Mouse (Mus musculus) cerebellum, postnatal 4 days (tissue): ENCODE data around the gene Atf7.
"Not testable (repeated sequence)": the region's sequence is repeated elsewhere in the genome, so short reads cannot be mapped to it uniquely, and the experiment has no call there.

Experiments
- DNase-seq, 2 experiments: peaks; one replicate each; pipeline ENCODE4 v3.0.0; 2022; ENCODE audit warnings: low spot score in 2 of 2, mixed read lengths in 1 of 2

The Atf7 gene

GRCm38 (mm10) chr15:102619486-102619885, 5.8 kb downstream of the Atf7 start:
- DNase-seq: no peak

DNA sequence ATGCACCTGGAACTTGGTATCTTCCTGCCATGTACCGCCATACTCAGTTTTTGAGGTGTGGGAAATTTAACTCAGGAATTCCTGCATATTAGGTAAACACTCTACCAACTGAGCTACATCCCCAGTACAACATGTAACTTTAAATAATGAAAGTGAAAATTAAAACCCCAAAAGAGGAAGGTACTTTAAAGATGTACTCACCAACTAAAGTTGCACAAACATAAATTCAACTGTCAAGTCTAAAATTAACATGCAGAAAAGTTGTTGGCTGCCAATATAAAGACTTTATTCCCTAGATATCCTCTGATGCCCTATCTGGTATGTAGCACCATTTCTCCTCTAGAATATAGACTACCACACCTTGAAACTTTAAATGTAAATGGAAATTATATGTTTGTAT, 7.6 kb downstream of the Atf7 start:
- DNase-seq: no peak

DNA sequence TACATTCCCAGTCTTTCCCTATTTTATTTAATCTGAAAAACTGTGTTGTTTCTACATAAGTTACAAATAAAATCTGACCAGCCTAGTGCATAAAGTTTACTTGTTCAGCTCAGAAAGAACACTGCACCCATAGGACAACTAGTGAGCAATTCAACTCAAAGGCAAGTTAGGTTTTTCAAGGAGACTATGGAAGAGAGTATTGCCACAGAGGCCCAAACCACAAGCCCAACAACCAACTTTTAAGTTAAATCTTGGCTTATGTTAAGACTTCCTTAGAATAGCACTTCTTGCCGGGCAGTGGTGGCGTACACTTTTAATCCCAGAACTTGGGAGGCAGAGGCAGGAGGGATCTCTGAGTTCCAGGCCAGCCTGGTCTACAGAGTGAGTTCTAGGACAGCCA, 9.1 kb downstream of the Atf7 start:
- DNase-seq: no peak

- no peak for DNase-seq
Measured at GRCm38 (mm10) chr15:102614224-102614623, 11.0 kb downstream of the Atf7 start.

GRCm38 (mm10) chr15:102612966-102613365, 12.3 kb downstream of the Atf7 start:
- no peak for DNase-seq

DNA sequence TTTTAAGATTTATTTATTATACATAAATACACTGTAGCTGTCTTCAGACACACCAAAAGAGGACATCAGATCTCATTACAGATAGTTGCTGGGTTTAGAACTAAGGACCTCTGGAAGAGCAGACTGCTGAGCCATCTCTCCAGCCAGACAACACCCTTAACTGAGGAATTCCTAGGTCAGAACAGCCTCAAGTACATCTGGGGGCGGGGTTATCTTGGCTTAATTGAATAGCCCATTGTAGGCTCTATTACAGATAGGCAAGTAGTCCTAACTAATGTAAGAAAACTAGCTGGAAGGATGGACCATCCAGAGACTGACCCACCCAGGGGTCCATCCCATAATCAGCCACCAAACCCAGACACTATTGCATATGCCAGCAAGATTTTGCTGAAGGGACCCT, 16.7 kb downstream of the Atf7 start:
- DNase-seq: not testable (repeated sequence)

DNA sequence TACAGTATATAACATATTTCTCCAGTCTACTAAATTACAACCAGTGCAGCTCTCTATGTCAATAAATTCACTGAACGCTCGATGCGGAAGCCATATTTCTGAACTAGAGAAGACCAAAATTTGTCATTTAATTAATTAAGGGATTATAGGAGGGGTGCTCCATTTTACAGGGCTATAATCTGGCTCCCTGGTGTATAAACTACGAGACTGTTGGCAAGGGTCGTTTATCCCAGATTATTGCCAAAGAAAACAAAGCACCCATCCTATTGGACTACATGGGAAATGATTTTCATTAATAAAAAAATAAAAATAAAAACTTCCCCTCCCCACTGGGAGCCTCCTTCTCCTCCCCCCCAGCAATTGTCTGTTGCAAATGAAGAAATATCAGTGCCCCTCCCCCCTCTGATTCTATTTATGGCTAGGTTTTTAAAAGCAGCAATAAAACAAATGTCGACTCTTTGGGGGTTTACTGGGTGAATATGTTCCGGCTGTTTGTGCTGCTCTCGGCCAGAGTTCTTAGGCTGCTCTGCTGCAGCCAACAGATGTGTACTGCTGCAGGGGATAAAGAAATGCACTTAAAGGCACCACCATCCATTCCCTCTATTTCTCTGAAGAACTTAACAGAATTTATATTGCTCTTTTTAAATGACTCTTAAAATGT, 31.1 kb downstream of the Atf7 start:
- no peak for DNase-seq

- DNase-seq: no peak
Measured at GRCm38 (mm10) chr15:102592674-102593073, 32.6 kb downstream of the Atf7 start.

- DNase-seq: no peak
Measured at GRCm38 (mm10) chr15:102590567-102590966, 34.7 kb downstream of the Atf7 start.

DNA sequence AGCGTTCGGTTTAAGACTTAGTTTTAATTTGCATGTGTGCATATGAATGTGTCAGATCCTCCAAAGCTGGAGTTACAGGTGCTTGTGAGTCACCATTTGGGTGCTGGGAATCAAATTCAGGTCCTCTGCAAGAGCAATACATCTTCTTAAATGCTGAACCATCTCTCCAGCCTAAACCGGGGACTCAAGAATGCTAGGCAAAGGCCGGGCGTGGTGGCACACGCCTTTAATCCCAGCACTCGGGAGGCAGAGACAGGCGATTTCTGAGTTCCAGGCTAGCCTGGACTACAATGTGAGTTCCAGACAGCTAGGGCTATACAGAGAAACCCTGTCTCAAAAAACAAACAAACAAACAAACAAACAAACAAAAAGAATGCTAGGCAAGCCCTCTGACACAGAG, 35.4 kb downstream of the Atf7 start:
- DNase-seq: no peak

DNA sequence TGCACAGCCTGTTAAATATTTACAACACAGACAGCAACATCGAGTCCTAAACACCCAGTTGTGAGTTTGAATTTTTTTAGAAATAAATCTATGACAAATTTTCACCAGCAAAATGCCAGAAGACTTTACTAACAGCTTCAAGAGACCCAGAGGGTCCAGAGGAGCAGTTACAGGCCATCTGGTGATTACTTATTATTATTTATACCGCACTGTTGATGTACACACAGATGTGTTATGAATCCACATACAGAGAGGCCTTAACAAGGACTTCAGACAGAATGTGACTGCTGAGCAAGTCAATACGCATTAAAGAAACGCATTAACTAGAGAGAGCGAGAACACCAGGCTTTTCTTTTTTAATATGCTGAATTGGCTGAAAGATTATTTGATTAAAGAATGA, 39.8 kb downstream of the Atf7 start:
- no peak for DNase-seq

DNA sequence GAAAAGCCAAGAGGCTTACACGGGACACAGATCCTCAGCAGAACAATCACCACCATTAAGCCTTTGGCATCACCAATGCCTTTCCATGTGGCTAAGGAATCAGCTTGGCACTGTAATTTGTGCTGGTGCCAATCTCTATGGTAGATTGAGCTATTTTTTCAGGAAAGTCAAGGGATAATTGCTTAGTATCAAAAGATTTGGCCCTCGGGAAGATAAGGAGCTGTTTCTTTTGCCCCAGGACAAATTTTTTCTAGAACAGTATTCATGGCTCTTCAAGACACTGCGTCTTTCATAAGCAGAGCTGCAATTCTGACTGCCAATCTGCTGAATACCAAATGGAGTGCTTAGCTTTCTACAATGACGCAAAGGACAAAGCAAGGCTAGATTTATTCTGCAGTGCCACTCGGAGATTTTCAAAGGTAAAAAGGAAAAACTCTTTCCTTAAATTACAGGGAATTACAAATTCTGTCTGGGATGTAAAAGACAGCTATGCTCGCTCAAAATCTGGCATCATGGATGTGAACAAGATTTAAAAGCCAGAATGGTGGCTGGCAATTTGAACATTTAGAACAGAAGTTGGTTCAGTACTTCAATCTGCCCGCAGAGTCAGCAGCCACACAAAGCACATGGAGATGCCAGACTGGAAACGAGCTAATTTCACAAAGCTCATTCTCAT, 41.4 kb downstream of the Atf7 start:
- DNase-seq: peak in 1 of 2 experiments; percentile 23

GRCm38 (mm10) chr15:102581205-102581604, 44.1 kb downstream of the Atf7 start:
- DNase-seq: no peak

GRCm38 (mm10) chr15:102578351-102578750, 46.9 kb downstream of the Atf7 start:
- DNase-seq: no peak

GRCm38 (mm10) chr15:102576972-102577371, 48.3 kb downstream of the Atf7 start:
- DNase-seq: no peak

GRCm38 (mm10) chr15:102572081-102572480, 53.2 kb downstream of the Atf7 start:
- no peak for DNase-seq

- DNase-seq: no peak
Measured at GRCm38 (mm10) chr15:102567849-102568248, 57.4 kb downstream of the Atf7 start.

DNA sequence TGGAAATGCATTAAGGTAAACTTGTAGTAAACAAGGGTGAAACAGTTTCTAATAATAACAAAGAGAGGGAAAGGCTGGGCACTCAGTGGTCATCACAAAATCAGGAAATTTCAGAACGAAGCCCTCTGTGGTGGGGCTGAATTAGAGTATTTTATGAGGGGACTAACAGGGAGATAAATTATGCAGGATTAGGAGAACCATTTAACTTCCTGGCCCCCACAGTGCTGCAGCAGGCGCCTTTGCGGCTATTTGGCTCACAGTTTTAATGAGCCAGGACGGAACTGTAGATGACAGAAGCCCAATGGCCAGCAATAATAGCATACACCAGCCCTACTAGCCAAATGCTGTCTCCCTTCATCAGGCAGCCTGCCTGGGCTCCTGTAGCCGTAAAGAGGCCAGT, 61.6 kb downstream of the Atf7 start:
- no peak for DNase-seq

GRCm38 (mm10) chr15:102563061-102563460, 62.2 kb downstream of the Atf7 start:
- no peak for DNase-seq

- no peak for DNase-seq
Measured at GRCm38 (mm10) chr15:102562491-102562890, 62.8 kb downstream of the Atf7 start.

DNA sequence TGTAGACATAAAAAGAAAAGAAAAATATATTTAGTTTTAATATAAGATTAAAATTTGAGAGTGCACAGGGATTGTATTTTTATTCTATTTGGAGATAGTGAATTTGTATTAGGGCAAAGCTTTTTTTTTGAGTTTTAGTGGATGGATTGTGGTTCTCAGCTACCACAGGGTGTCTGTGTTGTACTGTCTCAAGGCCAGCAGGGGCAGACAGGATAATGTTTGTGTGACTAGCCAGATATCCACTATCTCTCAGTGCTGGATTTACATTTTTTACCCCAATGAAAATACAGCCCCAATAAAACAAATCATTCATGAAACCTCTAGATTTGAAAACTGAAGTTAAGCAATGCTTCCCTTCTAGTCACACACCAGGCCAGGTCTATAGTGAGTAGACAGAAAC, 67.7 kb downstream of the Atf7 start:
- DNase-seq: no peak

DNA sequence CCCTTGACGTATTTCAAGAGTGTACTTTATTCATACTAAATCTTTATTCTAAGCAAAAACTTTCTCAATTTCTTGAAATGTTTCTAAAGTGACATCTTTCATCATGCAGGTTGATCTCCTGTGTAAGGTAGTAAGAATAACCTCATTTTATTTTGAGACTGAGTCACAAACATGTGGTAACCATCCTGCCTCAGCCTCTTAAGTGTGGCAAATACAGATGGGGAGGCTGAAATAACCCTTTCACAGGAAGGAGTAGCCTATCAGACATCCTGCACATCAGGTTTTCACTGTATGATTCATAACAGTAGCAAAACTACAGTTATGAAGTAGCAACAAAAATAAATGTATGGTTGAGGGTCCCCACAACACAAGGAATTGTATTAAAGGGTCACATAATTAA, 69.7 kb downstream of the Atf7 start:
- DNase-seq: no peak

- DNase-seq: no peak
Measured at GRCm38 (mm10) chr15:102552599-102552998, 72.7 kb downstream of the Atf7 start.

DNA sequence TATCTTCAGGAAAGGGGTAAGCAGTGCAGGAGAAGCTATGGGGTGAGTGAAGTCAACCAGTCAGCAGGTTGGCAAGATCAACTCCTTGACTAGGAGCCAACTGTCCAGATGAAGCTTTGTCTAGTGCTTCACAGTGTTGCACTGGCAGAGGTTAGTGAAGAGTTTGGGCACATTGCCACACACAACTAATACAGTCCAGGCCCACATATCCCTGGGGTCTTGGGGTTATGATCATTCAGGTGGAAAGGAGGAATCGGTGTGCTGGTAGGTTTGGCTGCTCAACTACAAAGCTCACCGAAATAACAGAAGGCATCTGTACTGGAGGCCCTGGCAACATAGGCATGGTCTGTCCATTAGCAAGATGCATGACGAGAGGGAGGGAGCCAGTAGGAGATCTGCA, 77.8 kb downstream of the Atf7 start:
- DNase-seq: peak; percentile 25 to 86
